Mouse (Mus musculus) heart, embryonic 10.5 days (tissue): Measurements from ENCODE around the gene Cspg5. TPM values are rescaled to one million over a fixed set of nuclear protein-coding genes. Genes with fewer than 3 reads are reported as not detected.
A peak's percentile ranks its signal among the peaks of the same experiment; 100 is the strongest.

ENCODE experiments used
- DNase-seq: peaks from one replicate; pipeline ENCODE4 v3.0.0-alpha.2; 2017; ENCODE audit warnings: low spot score
- H3K27ac ChIP-seq: fragments of 300-500 bp; sonication (generic); 2 replicates; pipeline ENCODE4 v1.5.1; 2016; ENCODE audit warnings: mild to moderate bottlenecking
- H3K27me3 ChIP-seq: fragments of 300-500 bp; sonication (generic); 2 replicates; pipeline ENCODE4 v1.6.1; 2016; ENCODE audit warnings: mild to moderate bottlenecking; ENCODE audit not compliant: poor library complexity, insufficient read depth, severe bottlenecking
- H3K36me3 ChIP-seq: fragments of 300-500 bp; sonication (generic); 2 replicates; pipeline ENCODE4 v1.6.1; 2016; ENCODE audit warnings: mild to moderate bottlenecking, moderate library complexity
- H3K4me1 ChIP-seq: fragments of 300-500 bp; sonication (generic); 2 replicates; pipeline ENCODE4 v1.6.1; 2016; ENCODE audit warnings: mild to moderate bottlenecking
- H3K4me3 ChIP-seq: fragments of 300-500 bp; sonication (generic); 2 replicates; pipeline ENCODE4 v1.5.1; 2016; ENCODE audit warnings: mild to moderate bottlenecking, moderate library complexity
- H3K9me3 ChIP-seq: fragments of 300-500 bp; sonication (generic); 2 replicates; pipeline ENCODE4 v1.6.1; 2016; ENCODE audit warnings: mild to moderate bottlenecking, moderate library complexity
- WGBS: fragments of 180-500 bp; shearing (Covaris S2); methylation state at CpG from one replicate; pipeline ENCODE4 v1.1.7; 2016; 5-methylcytosine and 5-hydroxymethylcytosine counted together
- microRNA-seq: library from miRNA; unstranded; fragments of <30 nt; microRNA quantifications from one replicate; pipeline ENCODE4, GENCODE M21; 2017
- polyA plus RNA-seq: library from polyadenylated mRNA; unstranded; fragments of >200 nt; fragmentation: Nextera tagmentation; extraction: Ambion mirVana; gene quantifications from 2 replicates; pipeline ENCODE4 v1.2.1, GENCODE M21; 2016

The Cspg5 gene
- polyA plus RNA-seq, 1 experiment from 2014 or later: 0.24 TPM

- WGBS: 7% methylated on average over 4 of the region's 4 CpGs
These were observed 60.9 kb downstream of the Cspg5 start for GRCm38 (mm10) chr9:110304516-110304915.

DNA sequence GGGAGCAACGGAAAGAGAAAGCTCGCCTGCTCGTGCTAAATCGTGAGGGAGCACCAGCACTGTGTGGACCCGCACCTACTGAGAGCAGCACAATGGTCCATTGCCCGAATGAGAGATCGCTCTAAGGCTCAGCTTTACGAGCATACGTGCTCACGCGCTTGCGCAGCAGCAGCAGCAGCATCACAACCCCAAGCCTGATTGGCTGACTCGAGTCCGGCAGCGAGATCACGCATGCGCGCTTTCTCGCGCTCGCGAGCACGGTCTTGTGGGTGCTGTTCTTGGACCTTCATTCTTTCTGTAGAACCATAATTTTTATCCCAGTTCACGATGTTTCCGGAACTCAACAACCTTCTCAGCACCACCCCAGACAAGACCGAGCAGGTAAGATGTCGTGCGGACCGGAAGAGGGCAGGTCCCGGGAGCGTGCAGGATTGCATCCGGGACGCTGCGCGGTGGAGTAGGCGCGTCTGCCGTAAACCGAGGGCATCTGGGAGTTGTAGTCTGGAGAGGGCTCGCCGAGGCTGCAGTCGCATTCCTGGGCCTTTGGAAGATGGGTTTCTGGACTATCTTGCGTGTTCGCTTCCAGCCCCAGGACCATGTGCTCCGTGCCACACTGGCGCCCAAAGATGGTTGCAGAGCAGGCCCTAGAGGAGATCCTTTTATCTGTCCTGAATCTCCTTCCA lies 61.5 kb downstream of the Cspg5 start, which contains the start of gene Elp6:
Elp6 (plus strand) TSS at position 205 of the 683 bp plus-strand sequence.
- DNase-seq: peak; percentile 97
- under 1% methylated on average over 46 of the region's 46 CpGs for WGBS
- Histone ChIP-seq H3K4me1 (peaks cover 15% of the 10 kb centered on the region), H3K9me3 (no peaks in the 10 kb centered on the region), H3K4me3 (peak within 1 kb of the TSS; percentile 67), H3K27me3 (no peaks in the 10 kb centered on the region), H3K27ac (peak within 1 kb of the TSS; percentile 95), H3K36me3 (peaks cover 11% of the 10 kb centered on the region)

More at GRCm38 (mm10) chr9:110304516-110304915, 60.9 kb downstream of the Cspg5 start:
- Histone ChIP-seq H3K9me3 (no peaks in the 10 kb centered on the region), H3K4me1 (peaks cover 15% of the 10 kb centered on the region), H3K36me3 (peaks cover 6% of the 10 kb centered on the region), H3K4me3 (peak overlapping the region; percentile 67), H3K27me3 (no peaks in the 10 kb centered on the region), H3K27ac (peak overlapping the region; percentile 95)
- DNase-seq: no peak

DNA sequence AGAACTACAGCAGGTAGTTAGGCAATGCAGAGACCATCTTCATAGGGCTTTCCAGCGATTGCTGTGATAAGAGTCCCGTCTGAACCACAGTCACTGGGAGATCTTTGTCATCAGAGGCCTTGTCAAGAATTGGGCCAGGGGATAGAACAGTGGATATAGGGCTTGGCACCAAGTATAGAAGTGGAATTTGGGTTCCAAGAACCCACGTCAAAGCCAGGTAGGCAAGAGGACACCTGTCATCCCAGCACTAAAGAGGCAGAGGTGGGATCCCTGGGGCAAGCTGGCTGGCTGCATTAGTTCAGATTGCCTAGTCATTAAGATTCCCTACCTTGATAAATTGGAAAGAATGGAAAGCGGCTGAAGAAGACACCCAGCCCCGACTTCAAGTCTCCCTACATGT lies 62.8 kb downstream of the Cspg5 start:
- peaks cover 23% of the 10 kb centered on the region for H3K36me3 ChIP-seq
- 91% methylated on average over 5 of the region's 5 CpGs for WGBS
- H3K4me1 ChIP-seq: peaks cover 15% of the 10 kb centered on the region
- 0 out of 2 replicates have a peak overlapping the region, but pooled peaks have one; percentile 95 for H3K27ac ChIP-seq
- H3K9me3 ChIP-seq: no peaks in the 10 kb centered on the region
- H3K4me3 ChIP-seq: no peak overlapping the region
- no peak for DNase-seq
- no peaks in the 10 kb centered on the region for H3K27me3 ChIP-seq

Small RNAs within 50 kb of the gene (microRNA-seq; reads per million reads assigned to microRNA genes)
- 372 reads per million, percentile 67 among the genes with 10 or more reads in this experiment for gene Mir6236

Other genes starting within 250 kb of the Cspg5 start
- 105 and 119 TPM in 2 replicates for gene Smarcc1, start 126.1 kb upstream of the Cspg5 start, polyA plus RNA-seq
- 130 and 141 TPM in 2 replicates for gene Dhx30, start 126.0 kb upstream of the Cspg5 start, polyA plus RNA-seq
- gene Elp6, start 61.4 kb downstream of the Cspg5 start, polyA plus RNA-seq: 22.1 and 32.3 TPM in 2 replicates
- 27.9 and 30.7 TPM in 2 replicates for gene Scap, start 89.5 kb downstream of the Cspg5 start, polyA plus RNA-seq
- gene Ptpn23, start 164.4 kb downstream of the Cspg5 start, polyA plus RNA-seq: 14.6 and 18.4 TPM in 2 replicates
- gene Ngp, start 176.0 kb downstream of the Cspg5 start, polyA plus RNA-seq: not detected in 2 replicates
- 9.0 and 10.0 TPM in 2 replicates for gene Klhl18, start 232.9 kb downstream of the Cspg5 start, polyA plus RNA-seq
- gene Kif9, start 233.2 kb downstream of the Cspg5 start, polyA plus RNA-seq: 0.62 and 0.64 TPM in 2 replicates